Mouse (Mus musculus) liver, adult 2 months (tissue): ENCODE data around the gene Ankrd6.

ENCODE experiments used
- CTCF ChIP-seq: fragments of 200-500 bp; IDR thresholded peaks from 2 replicates; pipeline ENCODE4 v1.5.1; 2011; ENCODE audit warnings: low read depth, low read length, control low read depth
- POLR2A ChIP-seq: fragments of 200-500 bp; IDR thresholded peaks from 2 replicates; pipeline ENCODE4 v1.6.1; 2011; ENCODE audit warnings: low read length, control low read depth; ENCODE audit not compliant: insufficient read depth; ENCODE audit errors: extremely low read depth

DNA sequence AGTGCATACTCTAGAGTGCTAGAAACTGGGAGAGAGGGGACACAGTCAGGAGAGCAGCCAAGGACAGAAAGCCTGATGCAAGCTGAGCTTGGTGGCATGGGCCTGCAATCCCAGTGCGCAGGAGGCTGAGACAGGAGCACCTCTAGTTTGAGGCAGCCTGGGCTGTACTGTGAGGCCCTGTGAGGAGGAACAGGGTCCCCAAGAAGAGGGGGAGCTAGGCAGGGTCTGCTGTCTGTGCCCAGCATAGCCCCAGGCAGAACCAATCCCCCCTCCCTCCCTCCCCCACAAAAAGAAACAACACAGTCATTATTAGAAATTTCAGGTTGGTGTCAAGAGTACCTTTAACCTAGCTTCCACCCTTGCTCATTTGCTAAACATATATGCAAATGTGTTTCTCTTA is 27.8 kb downstream of the Ankrd6 start:
- TF ChIP-seq CTCF, result no peak
- no peak for TF ChIP-seq POLR2A
